Mouse (Mus musculus): ENCODE measurements around the gene Tlnrd1. TPM values are rescaled to one million over a fixed set of nuclear protein-coding genes. Genes with fewer than 3 reads are reported as not detected.

The Tlnrd1 gene
- polyA plus RNA-seq, 1 experiment from 2014 or later = 14.2 TPM

- 39% methylated on average over 5 of the region's 5 CpGs for WGBS
- peaks cover 14% of the 10 kb centered on the region for H3K4me1 ChIP-seq
- DNase-seq (ENCODE audit: low spot score) = no peak
- no peaks in the 10 kb centered on the region for H3K27me3 ChIP-seq (replicated peaks; ENCODE audit: low read depth, poor library complexity, severe bottlenecking)
- no peaks in the 10 kb centered on the region for H3K9me3 ChIP-seq
- H3K36me3 ChIP-seq (replicated peaks) = no peaks in the 10 kb centered on the region
- H3K4me3 ChIP-seq = no peak overlapping the region
- H3K27ac ChIP-seq (replicated peaks) = no peak overlapping the region
Measured at GRCm38 (mm10) chr7:83852381-83853380, 31.4 kb downstream of the Tlnrd1 start.

- Histone ChIP-seq H3K27ac (replicated peaks) (no peak overlapping the region; the same call in 1 of the 2 replicates), H3K9me3 (no peaks in the 10 kb centered on the region), H3K27me3 (replicated peaks; ENCODE audit: low read depth, poor library complexity, severe bottlenecking) (no peaks in the 10 kb centered on the region), H3K4me3 (no peak overlapping the region), H3K4me1 (peaks cover 23% of the 10 kb centered on the region), H3K36me3 (replicated peaks) (no peaks in the 10 kb centered on the region)
- no peak for DNase-seq (ENCODE audit: low spot score)
- WGBS = 58% methylated on average over 5 of the region's 5 CpGs
Measured at GRCm38 (mm10) chr7:83851569-83852380, 32.3 kb downstream of the Tlnrd1 start.

GRCm38 (mm10) chr7:83847187-83848075 is 36.7 kb downstream of the Tlnrd1 start:
- no peaks in the 10 kb centered on the region for H3K36me3 ChIP-seq (replicated peaks)
- WGBS = 52% methylated on average over 5 of the region's 5 CpGs
- peak overlapping the region; percentile 40 for H3K27ac ChIP-seq (replicated peaks)
- DNase-seq (ENCODE audit: low spot score) = peak; percentile 20
- H3K27me3 ChIP-seq (replicated peaks; ENCODE audit: low read depth, poor library complexity, severe bottlenecking) = no peaks in the 10 kb centered on the region
- no peaks in the 10 kb centered on the region for H3K9me3 ChIP-seq
- H3K4me1 ChIP-seq = peaks cover 22% of the 10 kb centered on the region
- H3K4me3 ChIP-seq = no peak overlapping the region

- Histone ChIP-seq H3K27ac (replicated peaks) (no peak overlapping the region), H3K36me3 (replicated peaks) (no peaks in the 10 kb centered on the region), H3K4me3 (no peak overlapping the region), H3K27me3 (replicated peaks; ENCODE audit: low read depth, poor library complexity, severe bottlenecking) (no peaks in the 10 kb centered on the region), H3K9me3 (no peaks in the 10 kb centered on the region), H3K4me1 (peaks cover 22% of the 10 kb centered on the region)
- no peak for DNase-seq (ENCODE audit: low spot score)
- WGBS = 83% methylated on average over 3 of the region's 3 CpGs
Measured at GRCm38 (mm10) chr7:83844807-83845206, 39.3 kb downstream of the Tlnrd1 start.

- no peak for DNase-seq (ENCODE audit: low spot score)
- no peak overlapping the region for H3K4me3 ChIP-seq
- no peak overlapping the region for H3K27ac ChIP-seq (replicated peaks)
- H3K4me1 ChIP-seq = peaks cover 20% of the 10 kb centered on the region
- H3K9me3 ChIP-seq = no peaks in the 10 kb centered on the region
- WGBS = 58% methylated on average over 6 of the region's 6 CpGs
- no peaks in the 10 kb centered on the region for H3K27me3 ChIP-seq (replicated peaks; ENCODE audit: low read depth, poor library complexity, severe bottlenecking)
- H3K36me3 ChIP-seq (replicated peaks) = no peaks in the 10 kb centered on the region
Measured at GRCm38 (mm10) chr7:83842486-83843259, 41.4 kb downstream of the Tlnrd1 start.

- WGBS = 86% methylated on average over 2 of the region's 2 CpGs
- Histone ChIP-seq H3K9me3 (no peaks in the 10 kb centered on the region), H3K27me3 (replicated peaks; ENCODE audit: low read depth, poor library complexity, severe bottlenecking) (no peaks in the 10 kb centered on the region), H3K4me3 (no peak overlapping the region), H3K27ac (replicated peaks) (no peak overlapping the region), H3K36me3 (replicated peaks) (no peaks in the 10 kb centered on the region), H3K4me1 (peaks cover 9% of the 10 kb centered on the region)
- DNase-seq (ENCODE audit: low spot score) = no peak
Measured at GRCm38 (mm10) chr7:83840076-83840475, 44.0 kb downstream of the Tlnrd1 start.

GRCm38 (mm10) chr7:83838525-83839224 is 45.4 kb downstream of the Tlnrd1 start:
- WGBS = 77% methylated on average over 5 of the region's 5 CpGs

More at GRCm38 (mm10) chr7:83838525-83839224, 45.4 kb downstream of the Tlnrd1 start:
- DNase-seq (ENCODE audit: low spot score) = no peak
- no peak overlapping the region for H3K27ac ChIP-seq (replicated peaks)
- no peaks in the 10 kb centered on the region for H3K27me3 ChIP-seq (replicated peaks; ENCODE audit: low read depth, poor library complexity, severe bottlenecking)
- H3K36me3 ChIP-seq (replicated peaks) = no peaks in the 10 kb centered on the region
- H3K9me3 ChIP-seq = no peaks in the 10 kb centered on the region
- no peak overlapping the region for H3K4me3 ChIP-seq
- H3K4me1 ChIP-seq = peaks cover 9% of the 10 kb centered on the region

Other genes with a start within 250 kb of the Tlnrd1 start
- gene Il16, start 138.6 kb downstream of the Tlnrd1 start, polyA plus RNA-seq (2016; fragmentation: Nextera tagmentation; extraction: Ambion mirVana) = 1.1 and 1.9 TPM in 2 replicates
- gene Cfap161, start 89.4 kb downstream of the Tlnrd1 start, polyA plus RNA-seq (2016; fragmentation: Nextera tagmentation; extraction: Ambion mirVana) = 0.15 TPM in 1 of 2 replicates, not detected in the other
- 90.6 and 99.6 TPM in 2 replicates for gene Mesd, start 161 bp upstream of the Tlnrd1 start, polyA plus RNA-seq (2016; fragmentation: Nextera tagmentation; extraction: Ambion mirVana)
- gene Cemip, start 202.2 kb upstream of the Tlnrd1 start, polyA plus RNA-seq (2016; fragmentation: Nextera tagmentation; extraction: Ambion mirVana) = 0.42 and 0.47 TPM in 2 replicates

Data from embryonic facial prominence, embryonic 10.5 days (tissue).